Mouse (Mus musculus) hindbrain, embryonic 12.5 days (tissue): Measurements from ENCODE around the gene Tenm4. TPM values are rescaled to one million over a fixed set of nuclear protein-coding genes. Genes with fewer than 3 reads are reported as not detected.
A peak's percentile ranks its signal among the peaks of the same experiment; 100 is the strongest.

Experiments
- ATAC-seq: fragments of 200-750 bp; cut with Nextera tagmentation; 2 replicates; pipeline ENCODE4 v1.8.0; 2017; ENCODE audit warnings: moderate TSS enrichment; ENCODE audit not compliant: low FRiP score
- H3K27ac ChIP-seq: fragments of 300-500 bp; sonication (generic); 2 replicates; pipeline ENCODE4 v1.5.1; 2016; ENCODE audit warnings: mild to moderate bottlenecking
- H3K27me3 ChIP-seq: fragments of 300-500 bp; sonication (generic); 2 replicates; pipeline ENCODE4 v1.6.1; 2016; ENCODE audit warnings: mild to moderate bottlenecking
- H3K36me3 ChIP-seq: fragments of 300-500 bp; sonication (generic); 2 replicates; pipeline ENCODE4 v1.6.1; 2016; ENCODE audit warnings: mild to moderate bottlenecking
- H3K4me1 ChIP-seq: fragments of 300-500 bp; sonication (generic); 2 replicates; pipeline ENCODE4 v1.6.1; 2016
- H3K4me2 ChIP-seq: fragments of 300-500 bp; sonication (generic); replicated peaks from 2 replicates; pipeline ENCODE4 v1.6.1; 2016; ENCODE audit warnings: mild to moderate bottlenecking
- H3K4me3 ChIP-seq: fragments of 300-500 bp; sonication (generic); 2 replicates; pipeline ENCODE4 v1.5.1; 2016; ENCODE audit warnings: mild to moderate bottlenecking
- H3K9ac ChIP-seq: fragments of 300-500 bp; sonication (generic); 2 replicates; pipeline ENCODE4 v1.6.1; 2016; ENCODE audit warnings: mild to moderate bottlenecking, moderate library complexity
- H3K9me3 ChIP-seq: fragments of 300-500 bp; sonication (generic); replicated peaks from 2 replicates; pipeline ENCODE4 v1.6.1; 2016; ENCODE audit warnings: mild to moderate bottlenecking
- WGBS: fragments of 180-500 bp; shearing (Covaris S2); methylation state at CpG from one replicate; pipeline ENCODE4 v1.1.7; 2016; 5-methylcytosine and 5-hydroxymethylcytosine counted together
- polyA plus RNA-seq: library from polyadenylated mRNA; unstranded; fragments of >200 nt; fragmentation: Nextera tagmentation; extraction: Ambion mirVana; gene quantifications from 2 replicates; pipeline ENCODE4 v1.2.1, GENCODE M21; 2016

The Tenm4 gene
- polyA plus RNA-seq, 1 experiment from 2014 or later = 38.5 TPM

DNA sequence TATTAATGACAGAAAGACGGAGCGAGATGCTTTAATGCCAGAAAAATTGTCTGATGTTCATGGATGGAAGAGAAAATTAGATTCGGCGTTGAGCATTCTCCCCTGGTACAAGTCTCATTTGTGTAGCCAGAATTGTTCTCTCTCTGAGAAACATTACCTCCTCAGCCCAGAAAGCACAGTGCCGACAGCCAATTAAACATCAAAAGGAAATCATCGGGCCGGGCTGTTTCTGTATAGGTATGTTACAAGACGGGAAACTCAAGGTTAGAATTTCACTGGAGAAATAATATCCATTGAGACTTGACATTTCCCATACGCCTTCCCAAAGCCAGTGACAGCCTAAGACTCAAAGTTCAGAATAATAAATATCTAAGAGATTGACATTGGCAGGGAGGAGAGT lies 614.8 kb downstream of the Tenm4 start:
- Histone ChIP-seq H3K27ac (0 out of 2 replicates have a peak overlapping the region, but pooled peaks have one; percentile 1), H3K4me1 (peaks cover 3% of the 10 kb centered on the region; the same call in 1 of the 2 replicates), H3K4me3 (no peak overlapping the region), H3K27me3 (no peaks in the 10 kb centered on the region), H3K4me2 (no peak overlapping the region), H3K36me3 (0 out of 2 replicates have a peak, but pooled peaks cover 3% of the 10 kb centered on the region), H3K9ac (no peak overlapping the region), H3K9me3 (no peaks in the 10 kb centered on the region)
- WGBS = 47% methylated on average over 9 of the region's 9 CpGs
- no peak for ATAC-seq

DNA sequence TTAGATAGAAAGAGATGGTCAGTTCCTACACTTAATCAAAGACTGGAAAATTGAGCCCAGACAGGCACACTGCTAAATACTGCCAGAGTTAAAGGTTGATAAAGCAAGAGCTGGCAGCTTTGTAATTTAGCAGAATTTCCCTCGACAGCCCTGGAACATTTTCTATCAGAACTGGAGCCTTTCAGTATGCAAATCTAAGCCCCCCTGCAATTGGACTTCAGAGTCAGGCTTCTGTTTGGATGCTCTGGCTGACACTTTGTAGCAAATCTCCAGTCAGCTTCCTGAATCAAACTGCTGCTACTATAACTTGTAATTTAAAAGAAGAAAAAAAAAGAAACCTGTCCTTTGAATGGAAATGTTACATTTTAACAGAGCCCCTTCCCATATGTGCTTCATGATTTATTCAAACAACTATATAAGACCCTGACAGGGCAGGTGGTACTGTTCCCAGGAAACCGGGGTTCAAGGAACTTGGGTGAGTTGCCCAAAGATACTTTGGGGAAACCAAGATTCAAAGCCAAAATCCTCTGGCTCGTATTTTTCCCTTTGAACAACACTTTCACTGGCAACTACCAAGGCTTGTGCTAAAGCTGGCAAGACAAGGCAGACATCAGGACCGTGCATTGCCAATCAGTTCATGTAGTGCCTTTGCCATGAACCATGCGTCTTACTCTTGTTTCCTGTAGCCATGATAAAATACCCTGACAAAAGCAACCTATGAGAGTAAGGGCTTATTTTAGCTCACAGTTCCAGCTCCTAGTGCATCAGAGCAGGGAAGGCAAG lies 615.4 kb downstream of the Tenm4 start:
- H3K9me3 ChIP-seq = no peaks in the 10 kb centered on the region
- no peak for ATAC-seq
- H3K27ac ChIP-seq = 0 out of 2 replicates have a peak overlapping the region, but pooled peaks have one; percentile 1
- H3K9ac ChIP-seq = no peak overlapping the region
- peaks cover 3% of the 10 kb centered on the region; the same call in 1 of the 2 replicates for H3K4me1 ChIP-seq
- 0 out of 2 replicates have a peak, but pooled peaks cover 3% of the 10 kb centered on the region for H3K36me3 ChIP-seq
- no peak overlapping the region for H3K4me2 ChIP-seq
- H3K4me3 ChIP-seq = no peak overlapping the region
- no peaks in the 10 kb centered on the region for H3K27me3 ChIP-seq
- 75% methylated on average over 5 of the region's 5 CpGs for WGBS

- H3K27me3 ChIP-seq = no peaks in the 10 kb centered on the region
- H3K4me1 ChIP-seq = peaks cover 3% of the 10 kb centered on the region; the same call in 1 of the 2 replicates
- H3K4me2 ChIP-seq = no peak overlapping the region
- ATAC-seq = no peak
- H3K4me3 ChIP-seq = no peak overlapping the region
- no peak overlapping the region for H3K27ac ChIP-seq
- H3K36me3 ChIP-seq = 0 out of 2 replicates have a peak, but pooled peaks cover 3% of the 10 kb centered on the region
- 64% methylated on average over 4 of the region's 4 CpGs for WGBS
- no peaks in the 10 kb centered on the region for H3K9me3 ChIP-seq
- H3K9ac ChIP-seq = no peak overlapping the region
Measured at GRCm38 (mm10) chr7:96788135-96788534, 617.1 kb downstream of the Tenm4 start.

DNA sequence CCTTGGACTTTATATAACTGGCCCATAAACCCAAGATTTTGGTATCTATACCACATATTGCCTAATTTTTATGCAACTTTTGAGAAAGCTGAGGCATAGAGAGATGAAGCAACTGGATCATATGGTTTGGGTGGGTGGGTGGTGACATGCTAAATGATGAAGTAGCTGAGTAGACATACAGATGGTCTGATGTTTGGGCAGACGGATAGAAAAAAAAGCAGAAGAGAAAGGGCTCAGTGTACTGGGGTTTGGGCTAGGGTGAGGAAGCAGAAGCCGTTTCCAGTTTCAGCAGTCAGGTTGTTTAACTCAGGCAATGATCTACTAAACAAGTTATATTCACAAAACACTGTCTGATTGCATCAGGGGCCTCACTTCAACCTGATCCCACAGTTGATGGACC lies 619.3 kb downstream of the Tenm4 start:
- Histone ChIP-seq H3K27me3 (0 out of 2 replicates have a peak, but pooled peaks cover 3% of the 10 kb centered on the region), H3K4me1 (peaks cover 5% of the 10 kb centered on the region), H3K4me3 (no peak overlapping the region), H3K9me3 (no peaks in the 10 kb centered on the region), H3K36me3 (0 out of 2 replicates have a peak, but pooled peaks cover 3% of the 10 kb centered on the region), H3K9ac (no peak overlapping the region), H3K4me2 (no peak overlapping the region), H3K27ac (no peak overlapping the region)
- 93% methylated on average over 2 of the region's 2 CpGs for WGBS
- no peak for ATAC-seq

DNA sequence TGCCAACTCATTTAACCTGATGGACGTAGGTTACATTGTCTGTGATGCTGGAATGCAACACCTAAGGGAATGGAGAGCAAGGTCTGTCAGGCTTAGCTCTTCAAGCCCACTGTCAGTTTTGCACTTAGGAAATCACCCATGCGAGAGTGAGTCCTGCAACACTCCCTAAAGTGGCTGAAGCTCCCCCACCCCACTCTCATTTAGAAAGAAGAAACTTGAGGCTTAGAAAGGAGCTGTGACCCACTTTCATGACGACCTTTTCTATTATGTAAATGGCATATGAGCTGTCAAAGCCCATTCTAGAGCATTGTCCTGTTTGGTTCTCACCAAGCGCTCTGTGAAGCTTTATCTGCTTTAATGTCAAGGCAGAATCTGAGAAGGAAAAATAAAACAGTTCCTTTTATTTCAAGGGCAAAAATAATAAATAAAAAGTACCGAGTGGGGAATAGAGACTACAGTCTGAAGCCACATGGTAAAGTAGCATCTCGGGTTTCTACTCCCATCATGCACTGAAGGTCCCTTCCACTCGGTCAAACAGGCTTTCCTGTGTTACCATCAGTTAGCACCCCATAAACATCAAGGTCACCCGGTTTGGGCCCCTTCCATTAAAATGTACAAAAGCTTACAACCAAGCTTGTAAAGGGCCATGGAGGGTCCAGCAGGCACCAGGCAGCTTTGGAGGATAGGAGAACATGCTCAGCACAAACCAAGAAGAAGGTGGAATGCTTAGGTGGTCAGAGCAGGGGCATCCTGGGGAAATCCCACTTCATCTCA lies 621.6 kb downstream of the Tenm4 start:
- Histone ChIP-seq H3K9me3 (no peaks in the 10 kb centered on the region), H3K4me3 (no peak overlapping the region), H3K4me1 (peaks cover 28% of the 10 kb centered on the region), H3K36me3 (0 out of 2 replicates have a peak, but pooled peaks cover 3% of the 10 kb centered on the region), H3K27me3 (0 out of 2 replicates have a peak, but pooled peaks cover 3% of the 10 kb centered on the region), H3K27ac (no peak overlapping the region), H3K9ac (no peak overlapping the region), H3K4me2 (no peak overlapping the region)
- 66% methylated on average over 8 of the region's 8 CpGs for WGBS
- no peak for ATAC-seq

DNA sequence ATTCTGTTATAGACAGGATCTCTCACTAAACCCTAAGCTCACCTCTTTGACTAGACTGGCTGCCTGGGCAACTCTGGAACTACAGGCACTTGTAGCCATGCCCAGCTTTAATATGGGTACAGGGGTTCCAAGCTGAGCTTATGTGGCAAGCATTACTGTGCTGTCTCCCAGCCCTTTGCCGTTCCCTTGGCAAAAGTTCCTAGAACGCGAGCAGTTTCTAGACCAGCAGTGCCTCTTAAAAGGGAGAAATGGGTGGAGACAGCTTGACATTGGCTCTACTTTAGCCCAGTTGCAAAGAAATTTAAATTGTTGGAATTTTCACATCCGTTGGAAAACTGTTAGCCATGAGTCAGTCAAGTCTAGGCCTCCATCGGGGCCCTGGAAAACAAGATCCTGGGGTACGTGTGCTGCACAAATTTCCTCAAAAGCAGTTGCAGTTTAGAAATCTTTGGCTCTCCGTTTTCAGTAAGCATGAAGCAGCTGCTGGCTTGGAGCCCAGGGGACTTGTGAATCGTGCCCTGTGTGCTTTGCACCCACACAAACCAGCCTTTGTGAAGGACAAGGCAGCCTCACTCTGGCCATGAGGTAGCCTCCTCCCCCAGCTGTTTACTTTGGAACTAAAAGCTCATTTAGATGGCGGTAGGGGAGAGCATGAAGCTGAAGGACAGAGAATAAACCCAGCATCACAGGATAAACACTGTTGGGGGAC lies 625.1 kb downstream of the Tenm4 start:
- no peak overlapping the region for H3K9ac ChIP-seq
- H3K4me1 ChIP-seq = peaks cover 48% of the 10 kb centered on the region
- peak overlapping the region; percentile 88 for H3K27ac ChIP-seq
- WGBS = 32% methylated on average over 9 of the region's 9 CpGs
- no peaks in the 10 kb centered on the region for H3K36me3 ChIP-seq
- H3K4me3 ChIP-seq = no peak overlapping the region
- peak; percentile 86 for ATAC-seq
- H3K9me3 ChIP-seq = no peaks in the 10 kb centered on the region
- H3K27me3 ChIP-seq = 0 out of 2 replicates have a peak, but pooled peaks cover 3% of the 10 kb centered on the region
- H3K4me2 ChIP-seq = peak overlapping the region; percentile 35; the same call in 1 of the 2 replicates

DNA sequence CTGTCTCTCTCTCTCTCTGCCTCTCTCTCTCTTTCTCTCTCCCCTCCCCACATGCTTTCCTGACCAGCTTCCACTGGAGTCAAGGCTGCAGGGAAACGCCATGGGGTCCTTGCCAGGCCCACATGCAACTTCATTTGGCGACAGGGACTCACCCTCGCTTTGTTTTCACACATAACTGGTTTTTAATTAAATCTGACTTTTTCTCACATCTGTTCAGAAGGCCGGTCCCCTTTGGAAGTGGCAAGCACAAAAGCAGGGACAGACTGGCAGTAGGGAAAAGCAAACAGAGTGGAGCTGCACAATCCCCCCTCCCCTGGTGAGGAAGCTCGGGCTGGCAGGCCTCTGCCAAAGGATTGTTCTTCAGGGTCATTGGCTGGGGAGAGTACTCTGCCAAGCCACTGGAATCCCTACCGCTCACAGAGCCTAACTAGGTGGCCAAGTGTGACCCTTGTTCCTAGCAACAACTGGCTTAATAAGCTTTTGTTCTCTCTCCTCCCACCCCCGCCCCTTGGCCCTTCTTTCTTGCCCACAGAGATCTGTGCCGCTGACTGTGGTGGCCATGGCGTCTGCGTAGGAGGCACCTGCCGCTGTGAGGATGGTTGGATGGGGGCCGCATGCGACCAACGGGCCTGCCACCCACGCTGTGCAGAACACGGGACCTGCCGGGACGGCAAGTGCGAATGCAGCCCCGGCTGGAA lies 625.9 kb downstream of the Tenm4 start:
- H3K4me1 ChIP-seq = peaks cover 48% of the 10 kb centered on the region
- 0 out of 2 replicates have a peak, but pooled peaks cover 3% of the 10 kb centered on the region for H3K27me3 ChIP-seq
- H3K27ac ChIP-seq = peak overlapping the region; percentile 88
- H3K4me2 ChIP-seq = peak overlapping the region; percentile 35; the same call in 1 of the 2 replicates
- 22% methylated on average over 20 of the region's 20 CpGs for WGBS
- peak; percentile 90 for ATAC-seq
- no peak overlapping the region for H3K9ac ChIP-seq
- no peaks in the 10 kb centered on the region for H3K9me3 ChIP-seq
- no peaks in the 10 kb centered on the region for H3K36me3 ChIP-seq
- no peak overlapping the region for H3K4me3 ChIP-seq

GRCm38 (mm10) chr7:96797716-96798332 lies 626.8 kb downstream of the Tenm4 start:
- Histone ChIP-seq H3K27me3 (0 out of 2 replicates have a peak, but pooled peaks cover 3% of the 10 kb centered on the region), H3K36me3 (no peaks in the 10 kb centered on the region), H3K27ac (peak overlapping the region; percentile 88), H3K4me2 (peak overlapping the region; percentile 35; the same call in 1 of the 2 replicates), H3K9me3 (no peaks in the 10 kb centered on the region), H3K9ac (0 out of 2 replicates have a peak overlapping the region, but pooled peaks have one; percentile 23), H3K4me3 (no peak overlapping the region), H3K4me1 (peaks cover 48% of the 10 kb centered on the region)
- no peak; the same call in 1 of the 2 replicates for ATAC-seq
- WGBS = 43% methylated on average over 13 of the region's 13 CpGs

GRCm38 (mm10) chr7:96799816-96800215 lies 628.8 kb downstream of the Tenm4 start:
- H3K4me1 ChIP-seq = peaks cover 48% of the 10 kb centered on the region
- no peaks in the 10 kb centered on the region for H3K27me3 ChIP-seq
- H3K9me3 ChIP-seq = no peaks in the 10 kb centered on the region
- no peak overlapping the region for H3K27ac ChIP-seq
- H3K4me3 ChIP-seq = no peak overlapping the region
- no peaks in the 10 kb centered on the region; the same call in 1 of the 2 replicates for H3K36me3 ChIP-seq
- no peak overlapping the region for H3K4me2 ChIP-seq
- no peak overlapping the region for H3K9ac ChIP-seq
- WGBS = 18% methylated on average over 5 of the region's 5 CpGs
- ATAC-seq = no peak

DNA sequence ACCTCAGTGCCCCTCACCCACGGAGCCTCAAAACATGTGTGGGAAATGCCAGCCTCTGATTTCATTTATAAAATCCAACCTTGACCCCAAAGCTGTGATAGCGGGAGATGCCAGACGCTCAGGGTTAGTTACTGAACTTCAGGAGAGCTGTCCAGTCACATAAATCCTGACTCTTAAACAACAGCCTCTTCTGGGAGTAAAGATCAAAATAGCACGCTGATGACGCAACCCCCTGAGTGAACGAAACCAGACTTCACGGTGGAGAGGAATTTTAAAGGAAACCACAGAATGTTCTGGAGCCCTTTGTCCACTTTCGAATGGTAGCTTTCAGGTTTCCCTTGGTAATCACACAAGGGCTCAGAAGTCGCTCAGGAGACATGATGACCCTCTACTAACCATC lies 630.3 kb downstream of the Tenm4 start:
- H3K4me2 ChIP-seq = no peak overlapping the region
- WGBS = 69% methylated on average over 9 of the region's 9 CpGs
- H3K4me1 ChIP-seq = peaks cover 36% of the 10 kb centered on the region
- H3K9ac ChIP-seq = no peak overlapping the region
- no peak overlapping the region for H3K4me3 ChIP-seq
- H3K36me3 ChIP-seq = no peaks in the 10 kb centered on the region; the same call in 1 of the 2 replicates
- H3K27me3 ChIP-seq = no peaks in the 10 kb centered on the region
- H3K27ac ChIP-seq = no peak overlapping the region
- H3K9me3 ChIP-seq = no peaks in the 10 kb centered on the region
- ATAC-seq = no peak

- H3K9me3 ChIP-seq = no peaks in the 10 kb centered on the region
- no peak for ATAC-seq
- H3K9ac ChIP-seq = no peak overlapping the region
- no peak overlapping the region for H3K4me2 ChIP-seq
- no peak overlapping the region for H3K27ac ChIP-seq
- peaks cover 35% of the 10 kb centered on the region for H3K4me1 ChIP-seq
- no peaks in the 10 kb centered on the region for H3K27me3 ChIP-seq
- H3K4me3 ChIP-seq = no peak overlapping the region
- 97% methylated on average over 3 of the region's 3 CpGs for WGBS
- no peaks in the 10 kb centered on the region; the same call in 1 of the 2 replicates for H3K36me3 ChIP-seq
Measured at GRCm38 (mm10) chr7:96802216-96802615, 631.2 kb downstream of the Tenm4 start.
